Mouse (Mus musculus): Measurements from ENCODE around the gene Gm26657. TPM values are rescaled to one million over a fixed set of nuclear protein-coding genes. Genes with fewer than 3 reads are reported as not detected.

The Gm26657 gene
- polyA plus RNA-seq, 1 experiment from 2014 or later: not detected

GRCm38 (mm10) chr4:56720403-56720802 lies 19.5 kb upstream of the Gm26657 start:
- H3K36me3 ChIP-seq (ENCODE audit: control insufficient read depth, insufficient read depth, low read length): no peaks in the 10 kb centered on the region
- H3K4me3 ChIP-seq (ENCODE audit: low read depth, low read length): no peak overlapping the region
- no peaks in the 10 kb centered on the region for H3K9me3 ChIP-seq (ENCODE audit: control insufficient read depth, low read length)
- no peak for ATAC-seq (replicated peaks; ENCODE audit: low FRiP score)
- no peak overlapping the region for H3K27ac ChIP-seq (ENCODE audit: low read depth, low read length)
- H3K4me1 ChIP-seq (replicated peaks; ENCODE audit: control insufficient read depth, insufficient read depth, low read length): no peaks in the 10 kb centered on the region
- no peak for DNase-seq (ENCODE audit: low spot score)
- no peaks in the 10 kb centered on the region for H3K27me3 ChIP-seq (replicated peaks; ENCODE audit: control insufficient read depth, insufficient read depth, low read length)
- H3K4me2 ChIP-seq: no peak overlapping the region
- WGBS: 70% methylated on average over 9 of the region's 9 CpGs
- H3K9ac ChIP-seq (ENCODE audit: low read depth, low read length): no peak overlapping the region

GRCm38 (mm10) chr4:56721469-56721868 lies 18.4 kb upstream of the Gm26657 start:
- Histone ChIP-seq H3K36me3 (ENCODE audit: control insufficient read depth, insufficient read depth, low read length) (no peaks in the 10 kb centered on the region), H3K27me3 (replicated peaks; ENCODE audit: control insufficient read depth, insufficient read depth, low read length) (no peaks in the 10 kb centered on the region), H3K27ac (ENCODE audit: low read depth, low read length) (no peak overlapping the region), H3K9me3 (ENCODE audit: control insufficient read depth, low read length) (no peaks in the 10 kb centered on the region), H3K4me3 (ENCODE audit: low read depth, low read length) (no peak overlapping the region), H3K4me2 (no peak overlapping the region), H3K9ac (ENCODE audit: low read depth, low read length) (no peak overlapping the region), H3K4me1 (replicated peaks; ENCODE audit: control insufficient read depth, insufficient read depth, low read length) (no peaks in the 10 kb centered on the region)
- DNase-seq (ENCODE audit: low spot score) (no peak), ATAC-seq (replicated peaks; ENCODE audit: low FRiP score) (no peak)
- 27% methylated on average over 3 of the region's 3 CpGs for WGBS

GRCm38 (mm10) chr4:56722346-56722745 lies 17.5 kb upstream of the Gm26657 start:
- Histone ChIP-seq H3K36me3 (ENCODE audit: control insufficient read depth, insufficient read depth, low read length) (no peaks in the 10 kb centered on the region), H3K27ac (ENCODE audit: low read depth, low read length) (no peak overlapping the region), H3K9me3 (ENCODE audit: control insufficient read depth, low read length) (no peaks in the 10 kb centered on the region), H3K9ac (ENCODE audit: low read depth, low read length) (no peak overlapping the region), H3K4me3 (ENCODE audit: low read depth, low read length) (no peak overlapping the region), H3K4me1 (replicated peaks; ENCODE audit: control insufficient read depth, insufficient read depth, low read length) (no peaks in the 10 kb centered on the region), H3K4me2 (no peak overlapping the region), H3K27me3 (replicated peaks; ENCODE audit: control insufficient read depth, insufficient read depth, low read length) (no peaks in the 10 kb centered on the region)
- ATAC-seq (replicated peaks; ENCODE audit: low FRiP score): no peak
- 66% methylated on average over 6 of the region's 6 CpGs for WGBS
- no peak for DNase-seq (ENCODE audit: low spot score)

GRCm38 (mm10) chr4:56723237-56723636 lies 16.6 kb upstream of the Gm26657 start:
- H3K27me3 ChIP-seq (replicated peaks; ENCODE audit: control insufficient read depth, insufficient read depth, low read length): no peaks in the 10 kb centered on the region
- H3K9ac ChIP-seq (ENCODE audit: low read depth, low read length): no peak overlapping the region
- H3K4me1 ChIP-seq (replicated peaks; ENCODE audit: control insufficient read depth, insufficient read depth, low read length): no peaks in the 10 kb centered on the region
- WGBS: 83% methylated on average over 6 of the region's 6 CpGs
- ATAC-seq (replicated peaks; ENCODE audit: low FRiP score): no peak
- H3K4me3 ChIP-seq (ENCODE audit: low read depth, low read length): no peak overlapping the region
- H3K27ac ChIP-seq (ENCODE audit: low read depth, low read length): no peak overlapping the region
- H3K9me3 ChIP-seq (ENCODE audit: control insufficient read depth, low read length): no peaks in the 10 kb centered on the region
- no peak overlapping the region for H3K4me2 ChIP-seq
- no peaks in the 10 kb centered on the region for H3K36me3 ChIP-seq (ENCODE audit: control insufficient read depth, insufficient read depth, low read length)
- DNase-seq (ENCODE audit: low spot score): no peak

- Histone ChIP-seq H3K27ac (ENCODE audit: low read depth, low read length) (no peak overlapping the region), H3K9me3 (ENCODE audit: control insufficient read depth, low read length) (no peaks in the 10 kb centered on the region), H3K36me3 (ENCODE audit: control insufficient read depth, insufficient read depth, low read length) (no peaks in the 10 kb centered on the region), H3K4me3 (ENCODE audit: low read depth, low read length) (no peak overlapping the region), H3K27me3 (replicated peaks; ENCODE audit: control insufficient read depth, insufficient read depth, low read length) (no peaks in the 10 kb centered on the region), H3K9ac (ENCODE audit: low read depth, low read length) (no peak overlapping the region), H3K4me2 (no peak overlapping the region), H3K4me1 (replicated peaks; ENCODE audit: control insufficient read depth, insufficient read depth, low read length) (no peaks in the 10 kb centered on the region)
- DNase-seq (ENCODE audit: low spot score) (no peak), ATAC-seq (replicated peaks; ENCODE audit: low FRiP score) (no peak)
- WGBS: 53% methylated on average over 8 of the region's 8 CpGs
Observed at GRCm38 (mm10) chr4:56725839-56726238, 14.0 kb upstream of the Gm26657 start.

GRCm38 (mm10) chr4:56740611-56741010 lies 741 bp downstream of the Gm26657 start:
- no peak overlapping the region for H3K4me2 ChIP-seq
- DNase-seq (ENCODE audit: low spot score): no peak
- H3K36me3 ChIP-seq (ENCODE audit: control insufficient read depth, insufficient read depth, low read length): peaks cover 2% of the 10 kb centered on the region
- no peak overlapping the region for H3K4me3 ChIP-seq (ENCODE audit: low read depth, low read length)
- no peak overlapping the region for H3K9ac ChIP-seq (ENCODE audit: low read depth, low read length)
- WGBS: 95% methylated on average over 20 of the region's 20 CpGs
- H3K27ac ChIP-seq (ENCODE audit: low read depth, low read length): no peak overlapping the region
- no peaks in the 10 kb centered on the region for H3K4me1 ChIP-seq (replicated peaks; ENCODE audit: control insufficient read depth, insufficient read depth, low read length)
- no peaks in the 10 kb centered on the region for H3K9me3 ChIP-seq (ENCODE audit: control insufficient read depth, low read length)
- ATAC-seq (replicated peaks; ENCODE audit: low FRiP score): no peak
- no peaks in the 10 kb centered on the region for H3K27me3 ChIP-seq (replicated peaks; ENCODE audit: control insufficient read depth, insufficient read depth, low read length)

- 91% methylated on average over 13 of the region's 13 CpGs for WGBS
- no peak within 1 kb of the TSS for H3K4me3 ChIP-seq (ENCODE audit: low read depth, low read length)
Observed at GRCm38 (mm10) chr4:56741041-56741493, 1.2 kb downstream of the Gm26657 start, which contains the start of gene Actl7b. Gene Actl7b (minus strand): TSS chr4:56741443.

GRCm38 (mm10) chr4:56742698-56743097 lies 2.8 kb downstream of the Gm26657 start:
- ATAC-seq (replicated peaks; ENCODE audit: low FRiP score): no peak
- H3K4me1 ChIP-seq (replicated peaks; ENCODE audit: control insufficient read depth, insufficient read depth, low read length): no peaks in the 10 kb centered on the region
- no peaks in the 10 kb centered on the region for H3K9me3 ChIP-seq (ENCODE audit: control insufficient read depth, low read length)
- 89% methylated on average over 4 of the region's 4 CpGs for WGBS
- no peak overlapping the region for H3K27ac ChIP-seq (ENCODE audit: low read depth, low read length)
- peaks cover 10% of the 10 kb centered on the region for H3K36me3 ChIP-seq (ENCODE audit: control insufficient read depth, insufficient read depth, low read length)
- DNase-seq (ENCODE audit: low spot score): no peak
- no peak overlapping the region for H3K4me2 ChIP-seq
- no peak overlapping the region for H3K4me3 ChIP-seq (ENCODE audit: low read depth, low read length)
- H3K27me3 ChIP-seq (replicated peaks; ENCODE audit: control insufficient read depth, insufficient read depth, low read length): no peaks in the 10 kb centered on the region
- no peak overlapping the region for H3K9ac ChIP-seq (ENCODE audit: low read depth, low read length)

More at GRCm38 (mm10) chr4:56741041-56741493, 1.2 kb downstream of the Gm26657 start, which contains the start of gene Actl7b:
- H3K27me3 ChIP-seq (replicated peaks; ENCODE audit: control insufficient read depth, insufficient read depth, low read length): no peaks in the 10 kb centered on the region
- H3K36me3 ChIP-seq (ENCODE audit: control insufficient read depth, insufficient read depth, low read length): peaks cover 4% of the 10 kb centered on the region
- no peak within 1 kb of the TSS for H3K9ac ChIP-seq (ENCODE audit: low read depth, low read length)
- H3K4me1 ChIP-seq (replicated peaks; ENCODE audit: control insufficient read depth, insufficient read depth, low read length): no peaks in the 10 kb centered on the region
- no peak within 1 kb of the TSS for H3K27ac ChIP-seq (ENCODE audit: low read depth, low read length)
- H3K4me2 ChIP-seq: no peak within 1 kb of the TSS
- DNase-seq (ENCODE audit: low spot score): no peak
- no peaks in the 10 kb centered on the region for H3K9me3 ChIP-seq (ENCODE audit: control insufficient read depth, low read length)
- no peak for ATAC-seq (replicated peaks; ENCODE audit: low FRiP score)

GRCm38 (mm10) chr4:56743363-56744195 lies 3.7 kb downstream of the Gm26657 start, which contains the start of gene Actl7a:
Gene Actl7a (plus strand): TSS chr4:56743413.
- 94% methylated on average over 21 of the region's 21 CpGs for WGBS
- no peak within 1 kb of the TSS for H3K4me2 ChIP-seq
- H3K27me3 ChIP-seq (replicated peaks; ENCODE audit: control insufficient read depth, insufficient read depth, low read length): no peaks in the 10 kb centered on the region
- no peaks in the 10 kb centered on the region for H3K9me3 ChIP-seq (ENCODE audit: control insufficient read depth, low read length)
- peaks cover 15% of the 10 kb centered on the region for H3K36me3 ChIP-seq (ENCODE audit: control insufficient read depth, insufficient read depth, low read length)
- H3K4me3 ChIP-seq (ENCODE audit: low read depth, low read length): no peak within 1 kb of the TSS
- H3K4me1 ChIP-seq (replicated peaks; ENCODE audit: control insufficient read depth, insufficient read depth, low read length): no peaks in the 10 kb centered on the region
- H3K9ac ChIP-seq (ENCODE audit: low read depth, low read length): no peak within 1 kb of the TSS
- DNase-seq (ENCODE audit: low spot score) (no peak), ATAC-seq (replicated peaks; ENCODE audit: low FRiP score) (no peak)
- H3K27ac ChIP-seq (ENCODE audit: low read depth, low read length): no peak within 1 kb of the TSS

Measured in liver, embryonic 11.5 days (tissue).